Mouse (Mus musculus) C2C12 (cell line): ENCODE results near the gene Polr2j. TPM values are rescaled to one million over a fixed set of nuclear protein-coding genes. Genes with fewer than 3 reads are reported as not detected.

Experiments used
- microRNA-seq: library from miRNA; unstranded; fragments of <30 nt; microRNA quantifications from one replicate; pipeline ENCODE4, GENCODE M21; 2019; ENCODE audit warnings: borderline microRNAs expressed
- polyA plus RNA-seq: library from polyadenylated mRNA; unstranded; fragments of >200 nt; fragmentation: generic; extraction: Trizol; gene quantifications from one replicate; pipeline ENCODE4 v1.2.1, GENCODE M21; 2012; ENCODE audit warnings: missing spikeins

The Polr2j gene
- polyA plus RNA-seq, 1 experiment: 206 TPM

Small RNAs within 50 kb of the gene (microRNA-seq; reads per million reads assigned to microRNA genes)
- gene Mir7035: 3.0 reads per million, percentile 46 among the genes with 10 or more reads in this experiment

Other genes with a start within 250 kb of the Polr2j start
- 638 TPM for gene Hspb1, start 228.7 kb upstream of the Polr2j start, polyA plus RNA-seq
- gene Ywhag, start 182.0 kb upstream of the Polr2j start, polyA plus RNA-seq: 227 TPM
- gene Ssc4d, start 142.1 kb upstream of the Polr2j start, polyA plus RNA-seq: 3.6 TPM
- not detected for gene Zp3, start 136.5 kb upstream of the Polr2j start, polyA plus RNA-seq
- gene Dtx2, start 121.8 kb upstream of the Polr2j start, polyA plus RNA-seq: 20.3 TPM
- gene Upk3b, start 78.1 kb upstream of the Polr2j start, polyA plus RNA-seq: 0.01 TPM
- 0.11 TPM for gene Upk3bl, start 62.1 kb upstream of the Polr2j start, polyA plus RNA-seq
- gene Rasa4, start 32.7 kb upstream of the Polr2j start, polyA plus RNA-seq: 37.6 TPM
- gene Lrwd1, start 19.4 kb downstream of the Polr2j start, polyA plus RNA-seq: 52.1 TPM
- gene Alkbh4, start 19.5 kb downstream of the Polr2j start, polyA plus RNA-seq: 7.0 TPM
- 37.8 TPM for gene Orai2, start 54.1 kb downstream of the Polr2j start, polyA plus RNA-seq
- gene Prkrip1, start 82.3 kb downstream of the Polr2j start, polyA plus RNA-seq: 53.5 TPM
- gene Sh2b2, start 129.9 kb downstream of the Polr2j start, polyA plus RNA-seq: 9.6 TPM